10 mouse cellular contexts compared by ENCODE assay signal in genomic region chr13:51602764-51603163, GRCm38 (mm10). TPM values are rescaled to one million over a fixed set of nuclear protein-coding genes. Genes with fewer than 3 reads are reported as not detected.
DNase-seq lines count a peak whose midpoint lies in the region; ATAC-seq and TF ChIP-seq lines count a peak whose summit lies in the region.
"Had no signal": no experiment of that assay in that cellular context is flagged by ENCODE, and none has a peak within 500 bp of the region (broad histone marks: within the 10 kb centered on the region; RNA-seq: fewer than 3 reads in every experiment).

No protein-coding gene starts in this region.

- no peak for TF ChIP-seq CTCF in kidney, adult 2 months (conservative IDR thresholded peaks at IDR 0.05; ENCODE audit: insufficient read depth, insufficient read length, low read depth, low read length)
- no peak for TF ChIP-seq CTCF in forebrain, postnatal 0 days (IDR thresholded peaks at IDR 0.05; ENCODE audit: low read depth)

- peak overlapping the region; percentile 52 for H3K4me2 ChIP-seq in embryonic facial prominence, embryonic 14.5 days (ENCODE audit: low read depth, low read length)
- peak overlapping the region; percentile 54 for H3K4me2 ChIP-seq in forebrain, postnatal 0 days (ENCODE audit: low read depth)
- H3K4me2 ChIP-seq in midbrain, embryonic 15.5 days: peak overlapping the region; percentile 60

- H3K27me3 ChIP-seq in kidney, adult 2 months (replicated peaks; ENCODE audit: control insufficient read depth, insufficient read depth, low read length): no peaks in the 10 kb centered on the region
- no peaks in the 10 kb centered on the region for H3K27me3 ChIP-seq in embryonic facial prominence, embryonic 14.5 days (replicated peaks; ENCODE audit: control insufficient read depth, insufficient read depth, low read length)
- H3K27me3 ChIP-seq in forebrain, postnatal 0 days (ENCODE audit: insufficient read depth, low read length): no peaks in the 10 kb centered on the region
- H3K27me3 ChIP-seq in midbrain, embryonic 15.5 days (replicated peaks): no peaks in the 10 kb centered on the region

- intact Hi-C loops in left cerebral cortex, postnatal 36 days (cut with DNase I): loop anchor here (1.0 to 10.0 kb wide), 3 partner anchors 14 to 408 kb away; partner anchors contain the start of gene Shc3

- ATAC-seq in embryonic facial prominence, embryonic 14.5 days (ENCODE audit: low read depth): no peak
- ATAC-seq in forebrain, postnatal 0 days: peak; percentile 30
- peak; percentile 40; the same call in 1 of the 2 replicates for ATAC-seq in midbrain, embryonic 15.5 days (replicated peaks)

- H3K9me3 ChIP-seq in embryonic facial prominence, embryonic 14.5 days (ENCODE audit: control insufficient read depth, low read length): no peaks in the 10 kb centered on the region
- no peaks in the 10 kb centered on the region for H3K9me3 ChIP-seq in forebrain, postnatal 0 days (ENCODE audit: low read length)
- no peaks in the 10 kb centered on the region for H3K9me3 ChIP-seq in midbrain, embryonic 15.5 days

- no peak overlapping the region for H3K9ac ChIP-seq in embryonic facial prominence, embryonic 14.5 days (ENCODE audit: low read depth, low read length)
- 0 out of 2 replicates have a peak overlapping the region, but pooled peaks have one; percentile 46 for H3K9ac ChIP-seq in forebrain, postnatal 0 days
- H3K9ac ChIP-seq in midbrain, embryonic 15.5 days: no peak overlapping the region
- H3K9ac ChIP-seq: liver, embryonic 14.5 days had no signal

- peak; percentile 11 for DNase-seq in kidney, adult 2 months
- DNase-seq in kidney, adult 8-10 months: no peak
- DNase-seq in embryonic facial prominence, embryonic 14.5 days (ENCODE audit: low spot score): no peak
- DNase-seq in forebrain, postnatal 0 days: no peak
- no peak for DNase-seq in natural killer cell, adult 2 months (ENCODE audit: low spot score in 2 of 2)
- no peak for DNase-seq in thymus, postnatal 10 days (ENCODE audit: low spot score in 2 of 2)
- no peak for DNase-seq in left cerebral cortex, postnatal 36 days (ENCODE audit: low spot score in 2 of 2)
- DNase-seq: heart, adult 11 months had no signal

- TF ChIP-seq POLR2A in kidney, adult 2 months (IDR thresholded peaks at IDR 0.05; ENCODE audit: low read depth, low read length): no peak

- H3K4me1 ChIP-seq in kidney, adult 2 months (ENCODE audit: control insufficient read depth, insufficient read depth, low read length): no peaks in the 10 kb centered on the region
- 0 out of 2 replicates have a peak, but pooled peaks cover 4% of the 10 kb centered on the region for H3K4me1 ChIP-seq in embryonic facial prominence, embryonic 14.5 days (ENCODE audit: control insufficient read depth, insufficient read depth, low read length)
- peaks cover 13% of the 10 kb centered on the region; the same call in 1 of the 2 replicates for H3K4me1 ChIP-seq in forebrain, postnatal 0 days (ENCODE audit: insufficient read depth)
- peaks cover 14% of the 10 kb centered on the region for H3K4me1 ChIP-seq in midbrain, embryonic 15.5 days

- 36% methylated on average over 8 of the region's 8 CpGs for WGBS in kidney, adult 2 months
- WGBS in embryonic facial prominence, embryonic 14.5 days: 64% methylated on average over 8 of the region's 8 CpGs
- 31% methylated on average over 8 of the region's 8 CpGs for WGBS in forebrain, postnatal 0 days
- WGBS in midbrain, embryonic 15.5 days: 58% methylated on average over 8 of the region's 8 CpGs

- H3K36me3 ChIP-seq in kidney, adult 2 months (ENCODE audit: control insufficient read depth, insufficient read depth, low read length): no peaks in the 10 kb centered on the region
- H3K36me3 ChIP-seq in embryonic facial prominence, embryonic 14.5 days (ENCODE audit: control insufficient read depth, insufficient read depth, low read length): no peaks in the 10 kb centered on the region
- no peaks in the 10 kb centered on the region for H3K36me3 ChIP-seq in forebrain, postnatal 0 days (ENCODE audit: insufficient read depth)
- no peaks in the 10 kb centered on the region for H3K36me3 ChIP-seq in midbrain, embryonic 15.5 days (replicated peaks)

- no peak overlapping the region for H3K4me3 ChIP-seq in kidney, adult 2 months (ENCODE audit: insufficient read depth, low read depth, low read length)
- no peak overlapping the region for H3K4me3 ChIP-seq in embryonic facial prominence, embryonic 14.5 days (ENCODE audit: low read depth, low read length)
- H3K4me3 ChIP-seq in forebrain, postnatal 0 days (ENCODE audit: low read depth, low read length): peak overlapping the region; percentile 30
- no peak overlapping the region for H3K4me3 ChIP-seq in midbrain, embryonic 15.5 days

- H3K27ac ChIP-seq in kidney, adult 2 months (ENCODE audit: insufficient read depth, low read depth, low read length): no peak overlapping the region
- H3K27ac ChIP-seq in embryonic facial prominence, embryonic 14.5 days (replicated peaks; ENCODE audit: low read depth, low read length): no peak overlapping the region
- peak overlapping the region; percentile 92 for H3K27ac ChIP-seq in forebrain, postnatal 0 days (ENCODE audit: low read depth, low read length)
- no peak overlapping the region for H3K27ac ChIP-seq in midbrain, embryonic 15.5 days
- H3K27ac ChIP-seq: liver, embryonic 14.5 days had no signal

RNA-seq across cellular contexts. Expression of gene Shc3, which starts 33.5 kb away (rescaled TPM):
- 0.77 and 1.1 TPM in 2 replicates for polyA plus RNA-seq in kidney, adult 2 months (2012; rRNA removed)
- 1.3 and 1.5 TPM in 2 replicates for polyA plus RNA-seq in embryonic facial prominence, embryonic 14.5 days (2014; fragmentation: Nextera tagmentation; extraction: Ambion mirVana)
- total RNA-seq in forebrain, postnatal 0 days (2014; rRNA removed): 98.1 and 106 TPM in 2 replicates
- 6.8 and 11.6 TPM in 2 replicates for polyA plus RNA-seq in forebrain, postnatal 0 days (2015; fragmentation: Nextera tagmentation; extraction: Ambion mirVana)
- 7.4 and 8.1 TPM in 2 replicates for polyA plus RNA-seq in midbrain, embryonic 15.5 days (2015; fragmentation: Nextera tagmentation; extraction: Ambion mirVana)
- 100 to 1,000 TPM; 195 to 220 TPM for total RNA-seq in left cerebral cortex, postnatal 36 days (2021)

RNA-seq across cellular contexts. Expression of gene Cks2, which starts 42.3 kb away (rescaled TPM):
- 34.8 and 36.5 TPM in 2 replicates for polyA plus RNA-seq in kidney, adult 2 months (2012; rRNA removed)
- 283 and 285 TPM in 2 replicates for polyA plus RNA-seq in embryonic facial prominence, embryonic 14.5 days (2014; fragmentation: Nextera tagmentation; extraction: Ambion mirVana)
- total RNA-seq in forebrain, postnatal 0 days (2014; rRNA removed): 29.1 and 35.7 TPM in 2 replicates
- polyA plus RNA-seq in forebrain, postnatal 0 days (2015; fragmentation: Nextera tagmentation; extraction: Ambion mirVana): 35.8 and 45.3 TPM in 2 replicates
- 36.9 and 42.6 TPM in 2 replicates for polyA plus RNA-seq in midbrain, embryonic 15.5 days (2015; fragmentation: Nextera tagmentation; extraction: Ambion mirVana)
- total RNA-seq in left cerebral cortex, postnatal 36 days (2021): 1 to 10 TPM; 2.0 to 2.9 TPM

RNA-seq across cellular contexts. Expression of gene Secisbp2, which starts 48.7 kb away (rescaled TPM):
- polyA plus RNA-seq in kidney, adult 2 months (2012; rRNA removed): 23.4 and 26.1 TPM in 2 replicates
- polyA plus RNA-seq in embryonic facial prominence, embryonic 14.5 days (2014; fragmentation: Nextera tagmentation; extraction: Ambion mirVana): 30.8 and 31.4 TPM in 2 replicates
- 18.1 and 18.7 TPM in 2 replicates for total RNA-seq in forebrain, postnatal 0 days (2014; rRNA removed)
- polyA plus RNA-seq in forebrain, postnatal 0 days (2015; fragmentation: Nextera tagmentation; extraction: Ambion mirVana): 20.2 and 21.8 TPM in 2 replicates
- polyA plus RNA-seq in midbrain, embryonic 15.5 days (2015; fragmentation: Nextera tagmentation; extraction: Ambion mirVana): 32.0 and 33.0 TPM in 2 replicates
- total RNA-seq in left cerebral cortex, postnatal 36 days (2021): 10 to 100 TPM; 15.1 to 22.2 TPM
